Mouse (Mus musculus) limb, embryonic 11.5 days (tissue): Measurements from ENCODE around the gene Lmna. TPM values are rescaled to one million over a fixed set of nuclear protein-coding genes. Genes with fewer than 3 reads are reported as not detected.

Experiments used
- ATAC-seq: fragments of 200-750 bp; cut with Nextera tagmentation; 2 replicates; pipeline ENCODE4 v1.8.0; 2017; ENCODE audit warnings: low read depth; ENCODE audit not compliant: insufficient number of reproducible peaks, low FRiP score, low TSS enrichment
- DNase-seq: peaks from one replicate; pipeline ENCODE4 v3.0.0-alpha.2; 2015; ENCODE audit warnings: low spot score
- H3K27ac ChIP-seq: fragments of 300-500 bp; sonication (generic); replicated peaks from 2 replicates; pipeline ENCODE4 v1.5.1; 2014; ENCODE audit warnings: low read depth, mild to moderate bottlenecking, low read length
- H3K27me3 ChIP-seq: fragments of 300-500 bp; sonication (generic); 2 replicates; pipeline ENCODE4 v1.6.1; 2014; ENCODE audit warnings: mild to moderate bottlenecking, low read length, mixed read lengths; ENCODE audit not compliant: control insufficient read depth, insufficient read depth
- H3K36me3 ChIP-seq: fragments of 300-500 bp; sonication (generic); 2 replicates; pipeline ENCODE4 v1.6.1; 2014; ENCODE audit warnings: mild to moderate bottlenecking, low read length, moderate library complexity, mixed read lengths; ENCODE audit not compliant: control insufficient read depth, insufficient read depth
- H3K4me1 ChIP-seq: fragments of 300-500 bp; sonication (generic); 2 replicates; pipeline ENCODE4 v1.6.1; 2014; ENCODE audit warnings: low read length, mixed read lengths; ENCODE audit not compliant: control insufficient read depth, insufficient read depth
- H3K4me2 ChIP-seq: fragments of 300-500 bp; sonication (generic); 2 replicates; pipeline ENCODE4 v1.6.1; 2014; ENCODE audit warnings: low read depth, mild to moderate bottlenecking, moderate library complexity; ENCODE audit not compliant: severe bottlenecking
- H3K4me3 ChIP-seq: fragments of 300-500 bp; sonication (generic); 2 replicates; pipeline ENCODE4 v1.5.1; 2014; ENCODE audit warnings: low read depth, low read length
- H3K9ac ChIP-seq: fragments of 300-500 bp; sonication (generic); 2 replicates; pipeline ENCODE4 v1.6.1; 2014; ENCODE audit warnings: mild to moderate bottlenecking, low read length
- H3K9me3 ChIP-seq: fragments of 300-500 bp; sonication (generic); 2 replicates; pipeline ENCODE4 v1.6.1; 2016; ENCODE audit warnings: low read length; ENCODE audit not compliant: control insufficient read depth
- WGBS: fragments of 180-500 bp; shearing (Covaris S2); extraction: QIAGEN DNeasy Blood & Tissue Kit; methylation state at CpG from one replicate; pipeline ENCODE4 v1.1.7; 2014; 5-methylcytosine and 5-hydroxymethylcytosine counted together
- polyA plus RNA-seq: library from polyadenylated mRNA; unstranded; fragments of >200 nt; fragmentation: Nextera tagmentation; extraction: Ambion mirVana; gene quantifications from 2 replicates; pipeline ENCODE4 v1.2.1, GENCODE M21; 2014

The Lmna gene
- polyA plus RNA-seq, 1 experiment from 2014 or later = 20.4 TPM

DNA sequence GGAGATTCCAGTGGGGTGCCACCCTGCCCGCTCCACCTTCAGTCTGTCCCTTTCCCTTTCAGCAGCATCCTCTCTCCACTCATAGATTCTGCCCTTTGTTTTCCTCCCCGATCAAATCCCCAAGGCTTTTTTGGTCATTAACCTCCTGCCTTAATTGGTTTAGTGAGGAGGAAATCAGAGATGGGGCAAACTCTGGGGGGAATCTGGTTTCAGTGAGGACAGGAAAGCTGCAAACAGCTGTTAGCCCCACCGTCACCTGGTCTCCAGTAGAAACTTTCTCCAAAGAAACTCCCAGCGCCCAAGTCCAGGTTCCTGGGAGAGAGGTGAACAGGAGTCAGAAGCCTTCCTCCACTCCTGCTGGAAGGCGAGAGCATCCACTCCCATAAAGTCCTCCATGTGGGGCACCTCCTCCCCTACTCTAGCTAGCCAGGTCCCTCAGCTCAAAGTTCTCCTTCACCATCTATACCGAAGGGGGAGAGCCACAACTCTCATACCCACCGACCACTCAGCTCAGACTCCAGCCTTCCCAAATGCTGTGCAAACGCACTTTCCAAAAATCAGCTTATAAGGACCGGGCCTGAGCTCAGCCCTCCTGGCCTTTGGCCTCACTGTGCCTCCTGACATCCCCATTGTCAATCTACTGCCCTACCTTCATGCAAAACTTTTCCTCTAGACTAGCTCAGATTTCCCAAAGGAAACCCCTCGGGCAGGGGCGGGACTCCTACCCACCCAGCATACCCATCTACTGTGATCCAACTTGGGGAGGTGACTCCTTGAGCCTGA, 20.5 kb upstream of the Lmna start:
- Histone ChIP-seq H3K27me3 (no peaks in the 10 kb centered on the region), H3K4me3 (peak overlapping the region; percentile 95), H3K4me2 (peak overlapping the region; percentile 93), H3K9ac (peak overlapping the region; percentile 98), H3K4me1 (peaks cover 35% of the 10 kb centered on the region), H3K36me3 (no peaks in the 10 kb centered on the region), H3K27ac (peak overlapping the region; percentile 99), H3K9me3 (no peaks in the 10 kb centered on the region)
- DNase-seq (peak; percentile 65), ATAC-seq (no peak)
- 7% methylated on average over 11 of the region's 11 CpGs for WGBS

DNA sequence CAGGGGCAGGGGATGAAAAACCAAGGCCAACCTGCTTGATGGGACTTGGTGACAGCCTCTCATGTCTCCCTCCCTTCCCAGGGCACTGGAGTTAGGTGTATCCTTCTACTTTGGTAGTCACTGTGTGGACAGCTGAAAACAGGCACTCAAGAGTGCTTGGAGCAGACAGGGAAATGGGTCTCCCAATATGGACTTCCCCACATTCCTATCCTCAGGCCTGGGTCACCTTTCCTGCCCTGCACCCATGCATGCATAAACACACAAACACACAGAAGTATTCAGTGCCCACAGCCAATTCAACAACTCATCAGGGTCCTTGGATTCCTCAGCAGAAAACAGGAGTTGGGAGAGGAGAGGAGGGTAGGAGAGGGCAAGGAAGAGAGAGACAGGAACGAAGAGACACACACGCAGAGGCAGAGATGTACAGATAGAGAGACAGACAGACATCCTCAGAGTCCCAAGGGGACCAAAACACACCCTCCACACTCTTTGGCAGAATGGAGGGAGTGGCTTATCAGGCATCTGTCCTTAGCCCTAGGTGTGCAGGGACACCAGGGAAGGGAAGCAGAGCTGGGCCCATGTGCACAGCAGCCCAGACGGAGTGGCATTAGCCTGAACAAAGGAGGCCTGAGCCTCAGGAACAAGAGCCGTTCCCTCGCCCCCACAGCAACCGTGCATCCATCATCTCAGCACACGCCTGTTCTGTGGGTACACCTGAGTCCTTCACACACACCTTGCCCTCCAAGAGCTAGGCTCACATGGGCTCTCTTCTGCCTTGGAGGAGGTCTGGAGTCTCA, 19.6 kb upstream of the Lmna start:
- Histone ChIP-seq H3K27me3 (no peaks in the 10 kb centered on the region), H3K4me3 (peak overlapping the region; percentile 95), H3K9me3 (no peaks in the 10 kb centered on the region), H3K9ac (peak overlapping the region; percentile 98), H3K4me2 (peak overlapping the region; percentile 93), H3K36me3 (no peaks in the 10 kb centered on the region), H3K27ac (peak overlapping the region; percentile 99; the same call in 1 of the 2 replicates), H3K4me1 (peaks cover 29% of the 10 kb centered on the region)
- DNase-seq (no peak), ATAC-seq (no peak)
- WGBS = 46% methylated on average over 7 of the region's 7 CpGs

DNA sequence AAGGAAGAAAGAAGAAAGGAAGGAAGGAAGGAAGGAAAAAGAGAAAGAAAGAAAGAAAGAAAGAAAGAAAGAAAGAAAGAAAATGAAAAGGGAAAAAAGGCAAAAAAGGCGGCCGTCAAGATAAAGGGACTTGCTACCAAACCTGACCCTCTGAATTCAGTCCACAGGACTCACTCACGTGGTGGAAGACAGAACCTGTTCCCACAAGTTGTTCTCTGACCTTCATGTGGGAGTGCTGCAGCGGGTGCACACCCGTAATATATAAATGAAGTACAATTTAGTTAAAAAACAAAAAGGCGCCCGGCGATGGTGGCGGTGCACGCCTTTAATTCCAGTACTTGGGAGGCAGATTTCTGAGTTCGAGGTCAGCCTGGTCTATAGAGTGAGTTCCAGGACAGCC, 18.9 kb upstream of the Lmna start:
- no peak overlapping the region for H3K4me3 ChIP-seq
- no peak for ATAC-seq
- H3K9ac ChIP-seq = no peak overlapping the region
- no peaks in the 10 kb centered on the region for H3K27me3 ChIP-seq
- H3K4me1 ChIP-seq = peaks cover 27% of the 10 kb centered on the region
- H3K4me2 ChIP-seq = no peak overlapping the region
- WGBS = 87% methylated on average over 11 of the region's 11 CpGs
- no peak for DNase-seq
- H3K9me3 ChIP-seq = no peaks in the 10 kb centered on the region
- H3K27ac ChIP-seq = no peak overlapping the region
- 0 out of 2 replicates have a peak, but pooled peaks cover 3% of the 10 kb centered on the region for H3K36me3 ChIP-seq

DNA sequence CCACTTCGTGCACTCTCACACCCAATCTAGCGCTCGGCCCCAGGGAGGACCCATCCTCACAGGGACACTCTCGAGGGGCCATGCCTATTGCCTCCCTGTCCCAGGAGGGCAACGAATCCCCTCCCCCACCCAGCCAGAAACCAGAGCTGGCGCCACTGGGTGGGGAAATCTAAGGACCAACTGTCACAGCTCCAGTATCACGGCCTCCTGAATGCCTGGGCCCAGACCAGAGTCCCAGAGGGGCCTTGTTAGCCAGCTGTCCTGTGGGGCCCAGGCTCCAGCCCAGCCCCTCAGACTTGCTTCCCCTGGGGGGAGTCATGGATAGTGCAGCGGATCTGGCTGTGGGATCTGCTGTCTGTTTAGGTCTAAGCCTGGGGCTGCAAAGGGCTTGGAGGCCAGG, 17.8 kb upstream of the Lmna start:
- H3K4me3 ChIP-seq = no peak overlapping the region
- no peaks in the 10 kb centered on the region for H3K27me3 ChIP-seq
- peaks cover 27% of the 10 kb centered on the region for H3K4me1 ChIP-seq
- ATAC-seq (no peak), DNase-seq (no peak)
- H3K9ac ChIP-seq = peak overlapping the region; percentile 43
- no peaks in the 10 kb centered on the region for H3K9me3 ChIP-seq
- H3K27ac ChIP-seq = peak overlapping the region; percentile 47
- 18% methylated on average over 8 of the region's 8 CpGs for WGBS
- 0 out of 2 replicates have a peak, but pooled peaks cover 3% of the 10 kb centered on the region for H3K36me3 ChIP-seq
- H3K4me2 ChIP-seq = peak overlapping the region; percentile 20; the same call in 1 of the 2 replicates

DNA sequence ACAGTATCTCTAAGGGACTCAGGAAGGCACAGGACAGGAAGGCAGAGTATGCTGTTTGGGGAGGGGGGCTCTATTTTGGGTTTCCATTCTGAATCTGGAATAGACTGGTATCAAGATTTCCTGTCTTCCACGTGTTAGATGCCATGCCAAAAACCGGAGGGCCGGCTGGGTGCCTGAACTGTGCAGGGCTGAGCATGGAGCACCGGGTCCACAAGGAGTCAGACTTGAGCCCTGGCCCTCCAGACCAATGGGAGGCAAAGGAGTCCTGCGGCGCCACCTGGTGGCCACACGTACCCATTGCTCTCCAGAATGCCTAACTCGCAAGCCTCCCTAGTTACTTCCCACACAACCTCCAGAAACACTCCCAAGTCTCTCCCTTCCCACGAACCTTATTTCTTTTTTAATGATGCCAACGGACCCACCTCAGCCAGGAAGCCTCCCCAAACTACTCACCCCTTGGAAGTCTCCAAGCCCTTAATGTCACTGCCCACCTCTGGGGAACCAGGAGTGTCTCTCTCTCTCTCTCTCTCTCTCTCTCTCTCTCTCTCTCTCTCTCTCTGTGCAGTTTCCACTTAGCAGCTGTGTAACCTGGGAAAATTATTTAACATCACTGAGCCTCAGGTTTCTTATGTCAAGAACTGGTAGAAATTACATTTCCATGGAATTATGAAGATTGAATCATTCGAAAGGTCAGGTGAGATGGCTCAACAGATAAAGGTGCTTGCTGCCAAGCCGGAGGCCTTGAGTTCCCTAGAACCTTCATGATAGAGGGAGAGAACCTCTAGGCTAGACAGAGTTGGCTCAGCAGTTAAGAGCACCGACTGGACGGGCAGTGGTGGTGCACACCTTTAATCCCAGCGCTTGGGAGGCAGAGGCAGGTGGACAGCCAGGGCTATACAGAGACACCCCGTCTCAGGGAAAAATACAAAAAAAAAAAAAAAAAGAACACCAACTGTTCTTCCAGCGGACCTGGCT, 16.7 kb upstream of the Lmna start:
- 37% methylated on average over 17 of the region's 17 CpGs for WGBS
- Histone ChIP-seq H3K36me3 (0 out of 2 replicates have a peak, but pooled peaks cover 3% of the 10 kb centered on the region), H3K4me3 (no peak overlapping the region), H3K27me3 (no peaks in the 10 kb centered on the region), H3K9me3 (no peaks in the 10 kb centered on the region), H3K27ac (no peak overlapping the region), H3K4me2 (no peak overlapping the region), H3K4me1 (peaks cover 27% of the 10 kb centered on the region), H3K9ac (no peak overlapping the region)
- ATAC-seq = peak; percentile 63; the same call in 1 of the 2 replicates
- DNase-seq = peak; percentile 96

DNA sequence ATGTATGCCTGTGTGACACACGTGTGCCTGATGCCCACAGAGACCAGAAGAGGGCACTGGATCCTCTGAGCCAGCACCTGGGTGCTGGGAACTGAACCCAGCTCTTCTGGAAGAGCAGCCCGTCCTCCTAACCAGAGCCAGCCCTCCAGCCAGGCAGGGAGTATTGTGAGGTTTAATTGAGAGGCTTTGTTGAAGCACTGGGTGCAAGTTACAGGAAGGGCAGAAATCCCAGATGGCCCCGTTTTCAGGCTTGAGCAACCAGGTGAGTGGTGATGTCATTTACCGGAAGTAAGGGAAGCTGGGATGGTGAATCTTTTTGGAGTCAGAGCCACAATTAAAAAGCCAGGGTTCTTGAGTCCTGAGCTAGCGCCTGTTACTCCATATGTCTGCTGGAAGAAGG, 15.3 kb upstream of the Lmna start:
- no peak overlapping the region for H3K4me2 ChIP-seq

DNA sequence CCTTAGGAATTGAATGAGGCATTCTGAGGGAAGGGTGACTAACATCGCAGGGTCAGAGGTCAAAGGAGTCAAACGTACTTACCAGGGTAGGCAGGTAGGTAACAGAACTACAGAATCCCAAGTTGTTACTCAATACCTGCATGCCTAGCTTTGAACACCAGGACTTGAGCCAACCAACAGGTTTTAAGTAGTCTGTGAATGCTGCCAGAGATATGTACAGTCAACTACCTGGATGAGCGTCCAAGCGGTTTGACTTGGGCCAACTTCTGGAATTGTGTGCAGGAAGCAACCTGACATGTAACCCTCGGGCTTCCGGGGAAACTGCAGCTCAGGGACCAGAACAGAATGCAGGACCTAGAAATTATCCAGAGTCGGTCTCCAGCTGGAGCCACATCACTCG, 13.3 kb upstream of the Lmna start:
- DNase-seq = no peak
- no peak overlapping the region for H3K4me2 ChIP-seq

More for the DNA sequence above, 15.3 kb upstream of the Lmna start:
- Histone ChIP-seq H3K36me3 (0 out of 2 replicates have a peak, but pooled peaks cover 3% of the 10 kb centered on the region), H3K9ac (no peak overlapping the region), H3K9me3 (no peaks in the 10 kb centered on the region), H3K4me3 (no peak overlapping the region), H3K4me1 (peaks cover 24% of the 10 kb centered on the region), H3K27ac (no peak overlapping the region), H3K27me3 (no peaks in the 10 kb centered on the region)
- 87% methylated on average over 5 of the region's 5 CpGs for WGBS
- no peak for ATAC-seq
- no peak for DNase-seq

More for the DNA sequence above, 13.3 kb upstream of the Lmna start:
- 89% methylated on average over 8 of the region's 8 CpGs for WGBS
- Histone ChIP-seq H3K27me3 (no peaks in the 10 kb centered on the region), H3K9ac (no peak overlapping the region), H3K4me1 (peaks cover 10% of the 10 kb centered on the region), H3K4me3 (no peak overlapping the region), H3K9me3 (no peaks in the 10 kb centered on the region), H3K36me3 (0 out of 2 replicates have a peak, but pooled peaks cover 3% of the 10 kb centered on the region), H3K27ac (no peak overlapping the region)
- ATAC-seq = no peak
